Mouse (Mus musculus): Measurements from ENCODE around the gene Kif22. TPM values are rescaled to one million over a fixed set of nuclear protein-coding genes. Genes with fewer than 3 reads are reported as not detected.

Kif22 gene
- polyA plus RNA-seq, 1 experiment from 2014 or later, result 180 TPM

GRCm38 (mm10) chr7:126981601-126982000 lies 60.7 kb downstream of the Kif22 start:
- TF ChIP-seq CTCF (IDR thresholded peaks at IDR 0.05; ENCODE audit: low read depth), result no peak
- WGBS, result 81% methylated on average over 2 of the region's 2 CpGs
- Histone ChIP-seq H3K4me3 (ENCODE audit: low read depth, low read length) (no peak overlapping the region), H3K36me3 (ENCODE audit: insufficient read depth) (peaks cover 28% of the 10 kb centered on the region), H3K4me1 (ENCODE audit: insufficient read depth) (no peaks in the 10 kb centered on the region), H3K27me3 (ENCODE audit: insufficient read depth, low read length) (no peaks in the 10 kb centered on the region), H3K27ac (ENCODE audit: low read depth) (no peak overlapping the region), H3K4me2 (no peak overlapping the region), H3K9me3 (ENCODE audit: low read depth, low read length) (no peaks in the 10 kb centered on the region), H3K9ac (no peak overlapping the region)
- ATAC-seq (ENCODE audit: insufficient read depth), result no peak
- no peak for DNase-seq

- WGBS, result 86% methylated on average over 6 of the region's 6 CpGs
- Histone ChIP-seq H3K4me2 (no peak overlapping the region), H3K36me3 (ENCODE audit: insufficient read depth) (peaks cover 28% of the 10 kb centered on the region), H3K27me3 (ENCODE audit: insufficient read depth, low read length) (no peaks in the 10 kb centered on the region), H3K9ac (no peak overlapping the region), H3K9me3 (ENCODE audit: low read depth, low read length) (no peaks in the 10 kb centered on the region), H3K4me3 (ENCODE audit: low read depth, low read length) (no peak overlapping the region), H3K4me1 (ENCODE audit: insufficient read depth) (no peaks in the 10 kb centered on the region), H3K27ac (ENCODE audit: low read depth) (no peak overlapping the region)
- no peak for DNase-seq
- no peak for ATAC-seq (ENCODE audit: insufficient read depth)
- TF ChIP-seq CTCF (IDR thresholded peaks at IDR 0.05; ENCODE audit: low read depth), result no peak
Observed at GRCm38 (mm10) chr7:126978841-126979240, 63.4 kb downstream of the Kif22 start.

Small RNA genes within 50 kb of the gene (microRNA-seq; reads per million reads assigned to microRNA genes)
- gene Gm44343 (ENCODE audit: borderline number of aligned reads), result not detected

Other genes starting within 250 kb of the Kif22 start
- gene Ppp4c, start 250.0 kb downstream of the Kif22 start, polyA plus RNA-seq (2014; fragmentation: Nextera tagmentation; extraction: Ambion mirVana), result 278 and 300 TPM in 2 replicates
- 0.17 and 0.88 TPM in 2 replicates for gene Fam57b, start 244.8 kb downstream of the Kif22 start, polyA plus RNA-seq (2014; fragmentation: Nextera tagmentation; extraction: Ambion mirVana)
- not detected in 2 replicates for gene 4930451I11Rik, start 210.8 kb downstream of the Kif22 start, polyA plus RNA-seq (2014; fragmentation: Nextera tagmentation; extraction: Ambion mirVana)
- 0.33 and 0.80 TPM in 2 replicates for gene Doc2a, start 195.1 kb downstream of the Kif22 start, polyA plus RNA-seq (2014; fragmentation: Nextera tagmentation; extraction: Ambion mirVana)
- gene Hirip3, start 180.5 kb downstream of the Kif22 start, polyA plus RNA-seq (2014; fragmentation: Nextera tagmentation; extraction: Ambion mirVana), result 19.9 and 26.7 TPM in 2 replicates
- gene Ino80e, start 180.1 kb downstream of the Kif22 start, polyA plus RNA-seq (2014; fragmentation: Nextera tagmentation; extraction: Ambion mirVana), result 92.9 and 99.7 TPM in 2 replicates
- gene Taok2, start 157.8 kb downstream of the Kif22 start, polyA plus RNA-seq (2014; fragmentation: Nextera tagmentation; extraction: Ambion mirVana), result 34.8 and 40.1 TPM in 2 replicates
- 26.7 and 31.5 TPM in 2 replicates for gene Tmem219, start 119.6 kb downstream of the Kif22 start, polyA plus RNA-seq (2014; fragmentation: Nextera tagmentation; extraction: Ambion mirVana)
- gene Kctd13, start 113.6 kb downstream of the Kif22 start, polyA plus RNA-seq (2014; fragmentation: Nextera tagmentation; extraction: Ambion mirVana), result 12.1 and 15.7 TPM in 2 replicates
- 0.39 TPM in 1 of 2 replicates, not detected in the other for gene Asphd1, start 92.9 kb downstream of the Kif22 start, polyA plus RNA-seq (2014; fragmentation: Nextera tagmentation; extraction: Ambion mirVana)
- 0.68 and 1.1 TPM in 2 replicates for gene Sez6l2, start 91.9 kb downstream of the Kif22 start, polyA plus RNA-seq (2014; fragmentation: Nextera tagmentation; extraction: Ambion mirVana)
- 86.1 and 92.8 TPM in 2 replicates for gene Cdipt, start 66.6 kb downstream of the Kif22 start, polyA plus RNA-seq (2014; fragmentation: Nextera tagmentation; extraction: Ambion mirVana)
- gene Cdiptos, start 66.4 kb downstream of the Kif22 start, polyA plus RNA-seq (2014; fragmentation: Nextera tagmentation; extraction: Ambion mirVana), result 1.5 TPM in 2 replicates
- gene Mvp, start 27.9 kb downstream of the Kif22 start, polyA plus RNA-seq (2014; fragmentation: Nextera tagmentation; extraction: Ambion mirVana), result 7.7 and 8.0 TPM in 2 replicates
- gene Pagr1b, start 26.0 kb downstream of the Kif22 start, polyA plus RNA-seq (2014; fragmentation: Nextera tagmentation; extraction: Ambion mirVana), result 0.85 TPM in 1 of 2 replicates, not detected in the other
- gene Pagr1a, start 25.1 kb downstream of the Kif22 start, polyA plus RNA-seq (2014; fragmentation: Nextera tagmentation; extraction: Ambion mirVana), result 21.9 and 44.5 TPM in 2 replicates
- 37.4 and 54.0 TPM in 2 replicates for gene Gm42742, start 21.4 kb downstream of the Kif22 start, polyA plus RNA-seq (2014; fragmentation: Nextera tagmentation; extraction: Ambion mirVana)
- gene Prrt2, start 21.3 kb downstream of the Kif22 start, polyA plus RNA-seq (2014; fragmentation: Nextera tagmentation; extraction: Ambion mirVana), result 4.7 and 5.9 TPM in 2 replicates
- gene Maz, start 15.4 kb downstream of the Kif22 start, polyA plus RNA-seq (2014; fragmentation: Nextera tagmentation; extraction: Ambion mirVana), result 74.3 and 90.8 TPM in 2 replicates
- not detected in 2 replicates for gene Zg16, start 44.9 kb upstream of the Kif22 start, polyA plus RNA-seq (2014; fragmentation: Nextera tagmentation; extraction: Ambion mirVana)
- 6.3 and 6.5 TPM in 2 replicates for gene AI467606, start 48.9 kb upstream of the Kif22 start, polyA plus RNA-seq (2014; fragmentation: Nextera tagmentation; extraction: Ambion mirVana)
- 0.22 and 0.47 TPM in 2 replicates for gene Qprt, start 79.8 kb upstream of the Kif22 start, polyA plus RNA-seq (2014; fragmentation: Nextera tagmentation; extraction: Ambion mirVana)
- gene Spn, start 95.4 kb upstream of the Kif22 start, polyA plus RNA-seq (2014; fragmentation: Nextera tagmentation; extraction: Ambion mirVana), result 0.20 TPM in 1 of 2 replicates, not detected in the other
- 54.6 and 59.6 TPM in 2 replicates for gene Cd2bp2, start 153.6 kb upstream of the Kif22 start, polyA plus RNA-seq (2014; fragmentation: Nextera tagmentation; extraction: Ambion mirVana)
- gene Tbc1d10b, start 166.0 kb upstream of the Kif22 start, polyA plus RNA-seq (2014; fragmentation: Nextera tagmentation; extraction: Ambion mirVana), result 26.0 and 33.7 TPM in 2 replicates
- 8.6 and 12.2 TPM in 2 replicates for gene Mylpf, start 166.4 kb upstream of the Kif22 start, polyA plus RNA-seq (2014; fragmentation: Nextera tagmentation; extraction: Ambion mirVana)
- 21.2 and 24.3 TPM in 2 replicates for gene Zfp553, start 190.6 kb upstream of the Kif22 start, polyA plus RNA-seq (2014; fragmentation: Nextera tagmentation; extraction: Ambion mirVana)
- gene Sept1, start 190.7 kb upstream of the Kif22 start, polyA plus RNA-seq (2014; fragmentation: Nextera tagmentation; extraction: Ambion mirVana), result 20.1 and 20.3 TPM in 2 replicates
- gene Zfp771, start 201.8 kb upstream of the Kif22 start, polyA plus RNA-seq (2014; fragmentation: Nextera tagmentation; extraction: Ambion mirVana), result 52.8 and 54.7 TPM in 2 replicates
- 202 and 226 TPM in 2 replicates for gene Dctpp1, start 218.2 kb upstream of the Kif22 start, polyA plus RNA-seq (2014; fragmentation: Nextera tagmentation; extraction: Ambion mirVana)
- 85.3 and 90.4 TPM in 2 replicates for gene Sephs2, start 231.6 kb upstream of the Kif22 start, polyA plus RNA-seq (2014; fragmentation: Nextera tagmentation; extraction: Ambion mirVana)

Data from lung, embryonic 14.5 days (tissue).